Mouse (Mus musculus) lung, embryonic 15.5 days (tissue): ENCODE data around the gene Anapc11. TPM values are rescaled to one million over a fixed set of nuclear protein-coding genes. Genes with fewer than 3 reads are reported as not detected.

Experiments
- ATAC-seq: fragments of 200-750 bp; cut with Nextera tagmentation; 2 replicates; pipeline ENCODE4 v1.8.0; 2017; ENCODE audit warnings: moderate number of reproducible peaks, borderline replicate concordance; ENCODE audit not compliant: low FRiP score, low TSS enrichment; ENCODE audit errors: extremely low read depth
- H3K27ac ChIP-seq: fragments of 300-500 bp; sonication (generic); 2 replicates; pipeline ENCODE4 v1.5.1; 2015; ENCODE audit warnings: moderate library complexity, mild to moderate bottlenecking, inconsistent platforms
- H3K27me3 ChIP-seq: fragments of 300-500 bp; sonication (generic); 2 replicates; pipeline ENCODE4 v1.6.1; 2015; ENCODE audit warnings: inconsistent platforms
- H3K36me3 ChIP-seq: fragments of 300-500 bp; sonication (generic); 2 replicates; pipeline ENCODE4 v1.6.1; 2015; ENCODE audit warnings: inconsistent platforms
- H3K4me1 ChIP-seq: fragments of 300-500 bp; sonication (generic); 2 replicates; pipeline ENCODE4 v1.6.1; 2015; ENCODE audit warnings: inconsistent platforms
- H3K4me2 ChIP-seq: fragments of 300-500 bp; sonication (generic); 2 replicates; pipeline ENCODE4 v1.6.1; 2015; ENCODE audit warnings: inconsistent platforms, mild to moderate bottlenecking, moderate library complexity
- H3K4me3 ChIP-seq: fragments of 300-500 bp; sonication (generic); 2 replicates; pipeline ENCODE4 v1.5.1; 2015; ENCODE audit warnings: mild to moderate bottlenecking, inconsistent platforms
- H3K9ac ChIP-seq: fragments of 300-500 bp; sonication (generic); 2 replicates; pipeline ENCODE4 v1.6.1; 2015; ENCODE audit warnings: inconsistent platforms
- H3K9me3 ChIP-seq: fragments of 300-500 bp; sonication (generic); 2 replicates; pipeline ENCODE4 v1.6.1; 2016; ENCODE audit warnings: inconsistent platforms
- WGBS: fragments of 180-500 bp; shearing (Covaris S2); methylation state at CpG from one replicate; pipeline ENCODE4 v1.1.7; 2015; 5-methylcytosine and 5-hydroxymethylcytosine counted together
- polyA plus RNA-seq: library from polyadenylated mRNA; unstranded; fragments of >200 nt; fragmentation: Nextera tagmentation; extraction: Ambion mirVana; gene quantifications from 2 replicates; pipeline ENCODE4 v1.2.1, GENCODE M21; 2015

Gene Anapc11
- polyA plus RNA-seq, 1 experiment from 2014 or later: 215 TPM

GRCm38 (mm10) chr11:120583937-120584336 lies 14.3 kb upstream of the Anapc11 start:
- no peak for ATAC-seq
- no peak overlapping the region for H3K4me2 ChIP-seq
- no peaks in the 10 kb centered on the region for H3K9me3 ChIP-seq
- H3K9ac ChIP-seq: no peak overlapping the region
- no peak overlapping the region for H3K27ac ChIP-seq
- no peaks in the 10 kb centered on the region for H3K27me3 ChIP-seq
- 87% methylated on average over 1 of the region's 1 CpGs for WGBS
- H3K36me3 ChIP-seq: peaks cover 60% of the 10 kb centered on the region
- no peak overlapping the region for H3K4me3 ChIP-seq
- H3K4me1 ChIP-seq: peaks cover 26% of the 10 kb centered on the region

GRCm38 (mm10) chr11:120588531-120588930 lies 9.7 kb upstream of the Anapc11 start:
- Histone ChIP-seq H3K4me1 (no peaks in the 10 kb centered on the region), H3K9me3 (no peaks in the 10 kb centered on the region), H3K9ac (no peak overlapping the region), H3K27ac (no peak overlapping the region), H3K27me3 (no peaks in the 10 kb centered on the region), H3K4me3 (no peak overlapping the region), H3K36me3 (peaks cover 95% of the 10 kb centered on the region), H3K4me2 (no peak overlapping the region)
- WGBS: 89% methylated on average over 6 of the region's 6 CpGs
- ATAC-seq: no peak

GRCm38 (mm10) chr11:120597240-120598235 lies 683 bp upstream of the Anapc11 start:
- H3K4me3 ChIP-seq: peak overlapping the region; percentile 91
- H3K4me1 ChIP-seq: peaks cover 24% of the 10 kb centered on the region
- peaks cover 61% of the 10 kb centered on the region for H3K36me3 ChIP-seq
- ATAC-seq: peak; percentile 50; the same call in 1 of the 2 replicates
- WGBS: 2% methylated on average over 99 of the region's 99 CpGs
- peak overlapping the region; percentile 97 for H3K9ac ChIP-seq
- peak overlapping the region; percentile 91 for H3K4me2 ChIP-seq
- H3K27me3 ChIP-seq: no peaks in the 10 kb centered on the region
- H3K27ac ChIP-seq: peak overlapping the region; percentile 89
- no peaks in the 10 kb centered on the region for H3K9me3 ChIP-seq

- ATAC-seq: no peak
- peaks cover 24% of the 10 kb centered on the region for H3K4me1 ChIP-seq
- WGBS: 34% methylated on average over 17 of the region's 17 CpGs
- H3K27ac ChIP-seq: peak overlapping the region; percentile 85
- H3K27me3 ChIP-seq: no peaks in the 10 kb centered on the region
- H3K4me2 ChIP-seq: peak overlapping the region; percentile 84
- H3K9me3 ChIP-seq: no peaks in the 10 kb centered on the region
- peaks cover 59% of the 10 kb centered on the region for H3K36me3 ChIP-seq
- peak overlapping the region; percentile 57 for H3K9ac ChIP-seq
- peak overlapping the region; percentile 91 for H3K4me3 ChIP-seq
Measured at GRCm38 (mm10) chr11:120598990-120599549, 849 bp downstream of the Anapc11 start.

- Histone ChIP-seq H3K4me3 (no peak overlapping the region), H3K27me3 (no peaks in the 10 kb centered on the region), H3K4me2 (no peak overlapping the region), H3K36me3 (peaks cover 61% of the 10 kb centered on the region), H3K9ac (no peak overlapping the region), H3K4me1 (peaks cover 24% of the 10 kb centered on the region), H3K9me3 (no peaks in the 10 kb centered on the region), H3K27ac (no peak overlapping the region)
- no peak for ATAC-seq
- 92% methylated on average over 3 of the region's 3 CpGs for WGBS
Measured at GRCm38 (mm10) chr11:120600716-120601115, 2.5 kb downstream of the Anapc11 start.

GRCm38 (mm10) chr11:120603545-120603944 lies 5.3 kb downstream of the Anapc11 start:
- Histone ChIP-seq H3K4me2 (no peak overlapping the region), H3K4me3 (no peak overlapping the region), H3K9ac (no peak overlapping the region), H3K27me3 (0 out of 2 replicates have a peak, but pooled peaks cover 1% of the 10 kb centered on the region), H3K4me1 (peaks cover 25% of the 10 kb centered on the region), H3K36me3 (peaks cover 49% of the 10 kb centered on the region), H3K9me3 (no peaks in the 10 kb centered on the region), H3K27ac (no peak overlapping the region)
- no peak for ATAC-seq
- WGBS: 65% methylated on average over 2 of the region's 2 CpGs

- no peak overlapping the region for H3K9ac ChIP-seq
Measured at GRCm38 (mm10) chr11:120605667-120606066, 7.4 kb downstream of the Anapc11 start.

GRCm38 (mm10) chr11:120606764-120607163 lies 8.5 kb downstream of the Anapc11 start:
- H3K9me3 ChIP-seq: no peaks in the 10 kb centered on the region
- 69% methylated on average over 4 of the region's 4 CpGs for WGBS
- H3K27ac ChIP-seq: peak overlapping the region; percentile 9
- no peak for ATAC-seq
- H3K36me3 ChIP-seq: peaks cover 52% of the 10 kb centered on the region
- no peak overlapping the region for H3K4me3 ChIP-seq
- H3K4me1 ChIP-seq: peaks cover 26% of the 10 kb centered on the region
- no peak overlapping the region for H3K4me2 ChIP-seq
- 0 out of 2 replicates have a peak, but pooled peaks cover 10% of the 10 kb centered on the region for H3K27me3 ChIP-seq
- no peak overlapping the region for H3K9ac ChIP-seq

More at GRCm38 (mm10) chr11:120605667-120606066, 7.4 kb downstream of the Anapc11 start:
- H3K27me3 ChIP-seq: 0 out of 2 replicates have a peak, but pooled peaks cover 10% of the 10 kb centered on the region
- 82% methylated on average over 7 of the region's 7 CpGs for WGBS
- H3K27ac ChIP-seq: no peak overlapping the region
- no peaks in the 10 kb centered on the region for H3K9me3 ChIP-seq
- H3K4me3 ChIP-seq: no peak overlapping the region
- peaks cover 44% of the 10 kb centered on the region for H3K36me3 ChIP-seq
- H3K4me1 ChIP-seq: peaks cover 26% of the 10 kb centered on the region
- no peak overlapping the region for H3K4me2 ChIP-seq
- no peak for ATAC-seq

- no peak for ATAC-seq
- no peaks in the 10 kb centered on the region for H3K9me3 ChIP-seq
- 0 out of 2 replicates have a peak, but pooled peaks cover 10% of the 10 kb centered on the region for H3K27me3 ChIP-seq
- peaks cover 26% of the 10 kb centered on the region for H3K4me1 ChIP-seq
- H3K9ac ChIP-seq: peak within 1 kb of the TSS; percentile 37; the same call in 1 of the 2 replicates
- 3% methylated on average over 45 of the region's 45 CpGs for WGBS
- H3K4me3 ChIP-seq: peak within 1 kb of the TSS; percentile 31
- H3K36me3 ChIP-seq: peaks cover 52% of the 10 kb centered on the region
- 0 out of 2 replicates have a peak within 1 kb of the TSS, but pooled peaks have one; percentile 9 for H3K27ac ChIP-seq
- peak within 1 kb of the TSS; percentile 75 for H3K4me2 ChIP-seq
Measured at GRCm38 (mm10) chr11:120608241-120609034, 10.2 kb downstream of the Anapc11 start, which contains the start of gene Npb. TSS of gene Npb (plus strand) at chr11:120608477.

GRCm38 (mm10) chr11:120609250-120609649 lies 11.0 kb downstream of the Anapc11 start:
- Histone ChIP-seq H3K27me3 (0 out of 2 replicates have a peak, but pooled peaks cover 10% of the 10 kb centered on the region), H3K9ac (no peak overlapping the region), H3K4me2 (peak overlapping the region; percentile 75; the same call in 1 of the 2 replicates), H3K9me3 (no peaks in the 10 kb centered on the region), H3K36me3 (peaks cover 49% of the 10 kb centered on the region), H3K4me3 (no peak overlapping the region), H3K27ac (no peak overlapping the region), H3K4me1 (peaks cover 26% of the 10 kb centered on the region)
- ATAC-seq: no peak; the same call in 1 of the 2 replicates
- 40% methylated on average over 8 of the region's 8 CpGs for WGBS

GRCm38 (mm10) chr11:120610477-120611046 lies 12.3 kb downstream of the Anapc11 start:
- WGBS: 85% methylated on average over 9 of the region's 9 CpGs
- Histone ChIP-seq H3K4me1 (peaks cover 26% of the 10 kb centered on the region), H3K36me3 (peaks cover 41% of the 10 kb centered on the region), H3K9me3 (no peaks in the 10 kb centered on the region), H3K4me2 (no peak overlapping the region), H3K27ac (no peak overlapping the region), H3K27me3 (0 out of 2 replicates have a peak, but pooled peaks cover 10% of the 10 kb centered on the region), H3K9ac (no peak overlapping the region), H3K4me3 (no peak overlapping the region)
- ATAC-seq: no peak
